Mouse (Mus musculus): ENCODE results near the gene Pcsk6.
"Not testable (repeated sequence)": the region's sequence is repeated elsewhere in the genome, so short reads cannot be mapped to it uniquely, and the experiment has no call there.

The Pcsk6 gene

GRCm38 (mm10) chr7:65861591-65862472 is at the start of gene Pcsk6:
Gene Pcsk6 (plus strand): TSS chr7:65861734.
- DNase-seq: peak; percentile 79

GRCm38 (mm10) chr7:65813611-65814212 is 47.8 kb upstream of the Pcsk6 start:
- no peak for DNase-seq

- no peak for DNase-seq
Measured at GRCm38 (mm10) chr7:65817564-65817963, 44.0 kb upstream of the Pcsk6 start.

DNA sequence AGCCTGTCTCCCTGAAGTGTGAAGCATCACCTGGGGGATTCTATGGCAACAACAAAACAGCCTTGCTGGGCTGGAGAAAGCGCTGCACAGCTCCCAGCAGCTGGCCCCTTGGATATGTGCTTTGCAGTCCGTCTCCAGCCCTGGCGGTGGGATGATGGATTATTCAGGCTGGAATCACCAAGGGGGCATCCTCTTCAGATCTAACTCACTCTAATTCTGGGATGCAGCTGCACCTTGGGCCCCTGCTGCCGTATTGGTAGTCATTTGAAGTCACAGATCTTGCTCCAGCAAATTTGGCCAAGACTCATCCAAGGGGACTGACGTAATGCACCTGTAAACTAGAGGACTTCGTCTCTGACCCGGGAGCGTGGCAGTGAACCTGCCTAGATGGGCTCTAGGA is 41.1 kb upstream of the Pcsk6 start:
- DNase-seq: no peak

DNA sequence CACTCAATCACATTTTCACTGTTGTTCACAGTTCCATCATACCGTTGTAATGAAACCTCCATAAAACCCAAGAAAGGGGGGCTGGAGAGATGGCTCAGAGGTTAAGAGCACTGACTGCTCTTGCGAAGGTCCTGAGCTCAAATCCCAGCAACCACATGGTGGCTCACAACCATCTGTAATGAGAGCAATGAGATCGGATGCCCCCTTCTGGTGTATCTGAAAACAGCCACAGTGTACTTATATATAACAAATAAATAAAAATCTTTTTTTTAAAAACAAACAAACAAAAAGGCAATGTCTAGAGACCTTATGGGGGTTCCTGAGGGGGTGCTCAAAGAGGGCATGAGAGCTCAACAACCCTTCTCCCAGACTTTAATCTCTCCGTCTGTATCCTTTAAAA is 39.6 kb upstream of the Pcsk6 start:
- DNase-seq: not testable (repeated sequence)

DNA sequence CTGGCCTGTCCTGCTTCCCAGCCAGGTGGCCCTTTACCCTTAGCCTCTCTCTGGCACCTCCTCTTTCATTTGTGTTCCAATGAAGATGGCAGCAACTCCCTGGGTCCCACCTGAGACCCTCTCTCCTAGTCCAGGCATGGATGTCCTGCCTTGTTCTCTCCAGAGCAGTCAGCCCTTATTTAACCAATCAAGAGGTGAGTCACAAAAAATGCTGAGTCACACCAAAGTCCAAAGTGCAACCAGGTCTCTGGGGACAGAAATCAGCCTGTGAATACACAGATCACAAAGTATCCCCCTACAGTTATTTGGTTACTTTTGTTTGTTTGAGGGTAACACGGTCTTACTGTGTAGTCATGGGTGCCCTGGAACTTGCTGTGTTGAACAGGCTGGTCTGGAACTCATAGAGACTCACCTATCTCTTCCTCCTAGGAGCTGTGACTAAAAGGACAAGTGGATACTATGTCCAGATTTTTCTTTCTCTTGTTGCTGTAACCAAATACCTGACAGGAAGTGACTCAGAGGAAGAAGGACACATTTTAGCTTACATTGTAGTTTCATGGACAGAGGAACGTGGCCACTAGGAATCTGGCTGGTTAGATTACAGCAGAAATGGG is 38.9 kb upstream of the Pcsk6 start:
- DNase-seq: no peak

GRCm38 (mm10) chr7:65839756-65840155 is 21.8 kb upstream of the Pcsk6 start:
- no peak for DNase-seq

DNA sequence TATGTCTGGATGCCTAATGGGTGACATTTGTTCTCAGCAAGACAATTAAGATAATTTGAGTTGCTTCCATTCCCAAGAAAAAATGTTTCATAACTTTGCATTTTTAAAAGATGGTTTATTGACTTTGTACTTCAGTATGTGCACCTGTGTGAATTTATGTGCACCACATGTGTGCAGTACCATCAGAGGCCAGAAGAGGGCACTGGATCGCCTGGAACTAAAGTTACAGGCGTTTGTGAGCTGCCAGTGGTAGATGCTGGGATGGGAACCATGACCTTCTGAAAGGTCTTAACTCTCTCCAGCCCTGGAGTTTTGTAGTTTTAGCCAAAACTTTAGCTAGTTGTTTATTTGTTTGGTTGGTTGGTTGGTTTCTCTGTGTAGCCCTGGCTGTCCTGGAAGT is 18.3 kb upstream of the Pcsk6 start:
- no peak for DNase-seq

DNA sequence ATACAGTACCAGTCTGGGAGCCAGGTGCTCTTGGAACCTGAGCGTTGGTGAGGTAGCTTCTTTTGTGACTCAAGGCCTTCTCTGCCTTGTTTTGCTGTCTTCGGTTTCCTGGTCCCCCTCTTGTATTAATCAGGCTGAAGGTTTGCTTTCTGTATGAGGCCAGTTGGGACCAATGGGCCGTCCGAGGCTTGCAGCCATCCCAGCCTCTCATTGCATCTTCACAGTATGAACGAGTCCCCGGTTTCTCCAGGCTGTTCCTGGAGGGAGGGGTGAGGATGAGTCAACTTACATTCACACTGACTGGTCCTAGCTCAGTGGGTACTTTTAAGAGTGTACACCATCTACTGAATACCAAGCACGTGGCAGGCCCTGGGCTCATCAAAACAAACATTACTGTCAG is 553 bp upstream of the Pcsk6 start:
- no peak for DNase-seq

- DNase-seq: no peak
Measured at GRCm38 (mm10) chr7:65862473-65863176, 1.1 kb downstream of the Pcsk6 start.

GRCm38 (mm10) chr7:65869173-65869572 is 7.6 kb downstream of the Pcsk6 start:
- DNase-seq: no peak

DNA sequence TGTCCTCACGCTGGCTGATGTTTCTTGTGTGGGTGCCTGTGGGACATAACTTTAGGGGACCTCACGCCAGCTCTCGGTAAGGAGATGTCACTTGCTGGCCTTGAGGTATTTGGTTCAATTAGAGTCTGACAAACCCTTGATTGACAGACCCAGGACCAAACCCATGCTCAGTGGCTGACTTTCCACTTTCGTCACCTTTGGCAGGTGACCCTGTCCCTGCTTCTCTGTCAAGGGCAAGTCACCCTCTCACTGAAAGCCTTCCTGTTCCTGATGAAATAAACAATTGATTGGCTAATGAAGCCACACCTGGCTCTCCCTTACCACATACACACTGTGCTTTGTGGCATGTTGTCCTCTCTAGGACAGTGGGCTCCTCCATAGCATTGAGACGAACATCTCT is 8.3 kb downstream of the Pcsk6 start:
- DNase-seq: no peak

DNA sequence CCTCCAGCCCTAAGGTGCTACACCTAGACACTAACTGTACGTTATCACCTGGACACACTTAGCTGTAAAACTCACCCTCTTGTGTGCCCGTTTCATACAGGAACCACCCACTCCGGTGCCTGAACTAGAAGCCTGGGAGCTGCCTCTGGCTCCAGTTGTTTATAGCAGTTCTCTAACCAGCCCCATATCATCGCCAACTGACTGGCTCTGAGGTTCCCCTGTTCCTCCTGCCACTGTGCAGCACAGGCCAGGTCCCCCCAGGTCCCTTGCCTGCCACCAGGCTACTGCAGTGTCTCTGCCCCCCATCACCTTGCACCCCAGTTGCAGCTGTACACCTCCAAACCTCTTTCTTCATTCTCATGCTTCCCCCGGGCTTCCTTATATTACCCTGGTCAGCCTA is 8.7 kb downstream of the Pcsk6 start:
- DNase-seq: no peak

DNA sequence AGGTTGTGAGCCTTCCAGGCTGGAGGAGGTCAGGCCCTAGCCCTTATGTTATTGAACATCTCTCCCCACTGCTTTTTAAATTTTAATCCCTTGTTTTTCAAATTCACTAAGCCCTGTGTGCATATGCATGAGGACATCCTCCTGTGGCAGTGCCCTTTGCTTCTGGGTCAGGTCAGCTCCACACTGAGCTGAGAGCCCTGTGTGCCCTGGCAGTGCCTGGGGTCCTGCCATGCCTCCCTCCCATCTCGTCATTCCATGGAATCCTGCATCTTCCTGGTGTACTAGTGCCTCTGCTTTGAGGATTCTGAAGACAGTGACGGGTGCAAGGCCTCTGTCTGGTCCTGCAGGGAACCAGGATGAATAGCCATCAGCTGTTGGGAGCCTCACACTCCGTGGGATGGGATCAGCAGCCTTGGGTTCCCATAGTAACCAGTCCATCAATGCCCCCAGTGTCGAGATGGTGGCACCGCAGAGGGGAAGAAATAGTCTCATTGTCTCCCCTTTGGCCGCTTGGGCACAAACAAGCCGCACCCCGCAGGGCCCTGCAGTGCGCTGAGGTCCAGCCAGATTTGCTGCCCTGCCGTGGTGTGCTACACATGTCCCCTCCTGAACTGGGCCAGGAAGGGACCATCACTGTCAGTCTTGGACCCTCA is 9.5 kb downstream of the Pcsk6 start:
- peak; percentile 59 for DNase-seq

GRCm38 (mm10) chr7:65871851-65872250 is 10.3 kb downstream of the Pcsk6 start:
- no peak for DNase-seq

GRCm38 (mm10) chr7:65873176-65873845 is 11.8 kb downstream of the Pcsk6 start:
- no peak for DNase-seq

DNA sequence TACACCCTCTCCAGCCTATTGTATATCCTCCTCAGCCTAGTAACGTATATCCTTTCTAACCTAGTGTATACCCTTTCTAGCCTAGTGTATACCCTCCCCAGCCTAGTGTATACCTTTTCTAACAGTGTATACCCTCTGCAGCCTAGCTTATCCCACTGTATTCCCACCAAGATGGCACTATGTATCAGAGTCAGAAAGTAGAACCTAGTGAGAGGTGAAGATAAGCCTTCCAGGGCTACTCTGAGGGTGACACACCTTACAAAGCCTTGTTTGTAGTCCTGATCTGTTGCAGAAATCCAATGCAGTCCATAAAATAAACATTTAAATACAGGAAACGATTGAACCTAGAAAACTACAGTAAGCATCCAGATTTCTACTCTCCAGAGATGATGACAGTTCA is 12.4 kb downstream of the Pcsk6 start:
- DNase-seq: no peak

DNA sequence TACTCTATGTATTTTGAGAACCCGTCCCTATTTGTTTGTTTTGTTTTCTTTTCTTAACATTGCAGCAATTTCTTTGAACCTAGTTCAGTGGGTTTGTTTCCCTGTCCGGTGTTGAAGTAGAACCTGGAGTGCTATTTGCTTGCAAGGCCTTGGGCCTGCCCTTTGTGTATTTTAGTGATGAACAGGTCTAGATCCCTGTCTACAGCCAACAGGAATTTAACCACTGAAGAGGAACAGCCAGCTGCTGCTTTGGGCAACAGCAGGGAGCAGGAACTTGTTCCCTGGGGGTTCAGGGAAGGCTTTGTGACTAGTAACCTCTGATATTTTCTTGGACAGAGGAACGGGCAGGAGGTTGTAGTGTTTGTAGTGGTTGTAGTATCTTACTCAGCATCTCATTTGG is 15.1 kb downstream of the Pcsk6 start:
- DNase-seq: no peak

GRCm38 (mm10) chr7:65878234-65878633 is 16.7 kb downstream of the Pcsk6 start:
- no peak for DNase-seq

DNA sequence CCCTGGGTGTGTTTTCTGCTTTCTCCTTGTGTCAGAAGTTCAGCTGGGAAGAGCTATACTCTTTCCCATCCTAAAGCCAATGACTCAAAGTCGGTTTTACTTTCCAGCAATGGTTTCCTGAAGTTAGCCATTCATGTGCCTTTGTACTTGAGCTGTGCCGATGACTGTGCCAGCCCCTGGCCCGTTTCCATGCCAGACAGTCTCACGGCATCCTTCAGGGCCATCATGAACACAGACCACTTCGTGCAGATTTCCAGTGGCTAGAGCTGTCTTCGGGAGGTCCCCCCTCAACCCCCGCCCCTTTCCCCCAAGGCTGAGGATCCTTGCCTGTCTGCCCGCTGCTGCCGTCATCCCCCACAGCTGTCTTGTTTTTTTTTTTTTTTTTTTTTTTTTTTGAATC is 17.8 kb downstream of the Pcsk6 start:
- DNase-seq: no peak

DNA sequence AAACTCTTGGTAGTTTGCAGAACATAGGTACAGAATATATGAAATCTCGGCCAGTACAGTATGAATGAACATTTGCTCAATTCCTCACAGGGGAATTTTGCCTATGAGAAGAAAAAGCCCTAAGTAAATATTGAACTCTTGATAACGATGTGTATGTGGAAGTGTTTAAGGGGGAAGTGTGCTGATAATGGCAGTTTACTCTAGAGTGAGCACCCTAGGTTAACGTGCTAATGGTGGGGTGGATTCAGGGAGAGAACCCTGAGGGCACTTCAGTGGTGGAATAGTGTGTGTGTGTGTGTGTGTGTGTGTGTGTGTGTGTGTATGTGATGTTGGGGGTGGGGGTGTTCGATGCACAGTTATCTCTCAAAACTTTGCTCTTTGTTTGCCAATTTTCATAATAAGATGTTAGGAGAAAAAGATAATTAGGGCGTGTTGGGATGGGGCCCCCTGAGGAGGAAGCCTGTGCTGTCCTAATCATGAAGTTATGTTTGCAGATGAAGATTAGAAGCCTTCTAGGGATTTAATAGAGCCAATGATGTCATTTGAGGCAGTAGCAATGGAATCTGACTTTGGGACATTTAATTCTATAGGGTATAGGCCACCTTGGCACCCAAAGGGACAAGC is 19.2 kb downstream of the Pcsk6 start:
- no peak for DNase-seq

DNA sequence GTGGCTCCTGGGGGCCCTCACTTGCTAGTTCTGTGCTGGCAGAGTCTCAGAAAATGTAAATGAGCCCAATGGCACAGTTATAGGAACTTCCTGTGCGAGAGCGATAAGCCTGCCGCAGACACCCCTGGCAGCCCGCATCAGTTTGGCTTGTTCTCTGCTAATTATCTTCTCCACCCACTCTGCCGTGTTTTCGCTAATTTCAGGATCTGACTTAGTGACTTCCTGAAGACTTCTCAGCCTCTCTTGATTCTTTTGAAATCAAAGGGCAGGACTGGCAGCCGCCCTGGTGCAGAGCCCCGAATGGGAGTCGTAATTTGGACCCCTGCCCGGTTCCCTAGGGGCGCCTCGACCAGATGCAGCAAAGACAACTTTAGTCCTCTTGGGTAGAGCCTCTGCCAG is 19.8 kb downstream of the Pcsk6 start:
- no peak for DNase-seq
